Mouse (Mus musculus): ENCODE results near the gene Arpc3. TPM values are rescaled to one million over a fixed set of nuclear protein-coding genes. Genes with fewer than 3 reads are reported as not detected.

Gene Arpc3
- polyA plus RNA-seq, 1 experiment from 2014 or later = 83.3 TPM

DNA sequence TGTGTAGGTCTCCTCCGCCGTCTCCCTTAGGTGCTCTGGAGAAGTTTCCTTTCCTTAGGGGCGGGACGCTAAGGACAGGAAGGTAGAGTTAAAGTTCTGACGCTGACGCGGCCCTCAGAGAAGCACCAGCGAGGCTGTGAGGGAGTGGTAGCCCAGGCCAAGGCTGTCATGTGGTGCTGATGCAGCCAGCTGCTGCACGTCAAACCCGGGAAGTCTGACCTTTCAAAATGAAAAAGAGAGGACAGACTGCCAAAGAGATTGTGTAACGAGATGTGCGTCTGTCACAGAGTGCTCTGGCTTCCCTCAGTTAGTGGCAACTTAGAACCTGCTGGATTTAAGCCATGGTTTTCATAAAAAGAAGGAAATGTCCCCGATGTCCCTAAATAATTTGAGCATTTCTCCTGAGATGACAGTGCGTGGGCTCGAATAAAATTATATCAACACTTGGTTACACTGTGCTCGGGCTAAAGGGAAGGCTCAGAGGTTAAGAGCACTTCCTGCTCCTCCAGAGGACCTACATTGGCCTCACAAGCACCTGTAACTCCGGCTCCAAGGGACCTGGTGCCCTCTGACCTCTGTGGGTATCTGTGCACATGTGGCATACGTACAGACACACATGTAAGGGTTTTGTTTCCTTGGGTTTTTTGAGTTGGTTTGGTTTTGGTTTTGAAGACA is 9.1 kb downstream of the Arpc3 start:
- no peak overlapping the region for H3K4me2 ChIP-seq
- peaks cover 83% of the 10 kb centered on the region for H3K36me3 ChIP-seq
- H3K9ac ChIP-seq (replicated peaks) = no peak overlapping the region
- no peak for ATAC-seq (ENCODE audit: insufficient number of reproducible peaks, insufficient read depth, low FRiP score, low TSS enrichment, low read depth)
- no peak overlapping the region for H3K4me3 ChIP-seq (replicated peaks)
- 87% methylated on average over 18 of the region's 18 CpGs for WGBS
- no peaks in the 10 kb centered on the region for H3K27me3 ChIP-seq
- H3K9me3 ChIP-seq = no peaks in the 10 kb centered on the region
- H3K4me1 ChIP-seq (replicated peaks) = no peaks in the 10 kb centered on the region
- H3K27ac ChIP-seq = no peak overlapping the region

DNA sequence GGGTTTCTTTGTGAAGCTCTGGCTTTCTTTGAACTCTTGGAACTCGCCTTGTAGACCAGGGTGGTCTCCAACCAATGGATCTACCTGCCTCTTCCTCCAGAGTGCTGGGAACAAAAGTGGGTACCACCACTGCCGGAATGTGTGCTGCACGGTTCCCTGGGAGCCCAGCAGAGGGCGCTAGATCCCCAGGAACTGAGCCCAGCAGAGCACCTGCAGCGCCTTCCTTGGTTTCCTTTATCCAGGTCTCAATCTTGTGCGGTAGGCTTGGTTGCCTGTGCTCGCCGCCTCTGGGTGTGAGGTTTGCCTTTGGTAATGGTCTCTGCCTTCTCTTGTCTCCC is 9.6 kb downstream of the Arpc3 start:
- Histone ChIP-seq H3K4me3 (replicated peaks) (no peak overlapping the region), H3K9me3 (no peaks in the 10 kb centered on the region), H3K4me1 (replicated peaks) (no peaks in the 10 kb centered on the region), H3K27ac (no peak overlapping the region), H3K36me3 (peaks cover 89% of the 10 kb centered on the region), H3K4me2 (no peak overlapping the region), H3K9ac (replicated peaks) (no peak overlapping the region), H3K27me3 (no peaks in the 10 kb centered on the region)
- 21% methylated on average over 8 of the region's 8 CpGs for WGBS
- ATAC-seq (ENCODE audit: insufficient number of reproducible peaks, insufficient read depth, low FRiP score, low TSS enrichment, low read depth) = no peak

DNA sequence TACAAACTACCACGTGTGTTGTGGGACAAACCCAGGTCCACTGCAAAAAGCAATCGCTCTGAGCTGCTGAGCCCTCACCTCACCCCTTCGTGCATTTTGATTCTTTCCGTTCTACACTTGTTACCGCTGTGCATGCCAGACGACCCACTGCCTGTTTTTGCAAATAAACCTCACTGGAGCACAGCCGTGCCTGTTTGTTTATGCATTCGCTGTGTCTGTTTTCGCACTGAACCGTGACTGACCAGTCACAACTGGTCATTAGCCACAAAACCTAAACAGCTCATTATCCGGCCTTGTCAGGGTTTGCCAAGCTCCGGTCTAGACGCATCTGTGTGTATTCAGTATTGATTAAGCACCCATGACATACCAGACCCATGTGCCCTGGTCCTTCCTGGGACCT is 10.5 kb downstream of the Arpc3 start:
- Histone ChIP-seq H3K27me3 (no peaks in the 10 kb centered on the region), H3K9ac (replicated peaks) (no peak overlapping the region), H3K4me2 (no peak overlapping the region), H3K4me1 (replicated peaks) (no peaks in the 10 kb centered on the region), H3K36me3 (peaks cover 91% of the 10 kb centered on the region), H3K27ac (no peak overlapping the region), H3K9me3 (no peaks in the 10 kb centered on the region), H3K4me3 (replicated peaks) (no peak overlapping the region)
- 70% methylated on average over 13 of the region's 13 CpGs for WGBS
- ATAC-seq (ENCODE audit: insufficient number of reproducible peaks, insufficient read depth, low FRiP score, low TSS enrichment, low read depth) = no peak

DNA sequence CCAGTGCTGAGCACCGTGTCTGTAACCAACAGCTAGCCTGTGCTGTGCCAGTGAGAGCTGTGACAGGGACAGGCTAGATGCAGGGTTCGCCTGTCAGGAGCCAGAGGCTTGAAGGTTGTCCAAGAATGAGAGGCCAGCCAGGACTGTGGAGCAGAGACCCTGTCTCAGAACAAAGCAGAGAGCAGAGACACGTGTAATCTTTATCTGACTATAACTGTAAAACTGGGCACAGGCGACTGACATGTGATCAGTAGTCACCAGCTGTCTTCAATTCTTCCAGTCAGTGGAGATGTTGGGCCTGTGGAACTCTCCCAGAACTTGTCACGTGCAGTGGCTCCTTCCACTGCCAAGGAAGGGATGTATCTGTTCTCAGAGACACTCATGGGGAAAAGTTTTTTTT is 11.1 kb downstream of the Arpc3 start:
- no peak overlapping the region for H3K4me2 ChIP-seq
- H3K9me3 ChIP-seq = no peaks in the 10 kb centered on the region
- no peak overlapping the region for H3K4me3 ChIP-seq (replicated peaks)
- H3K4me1 ChIP-seq (replicated peaks) = no peaks in the 10 kb centered on the region
- no peaks in the 10 kb centered on the region for H3K27me3 ChIP-seq
- peaks cover 91% of the 10 kb centered on the region for H3K36me3 ChIP-seq
- H3K27ac ChIP-seq = no peak overlapping the region
- H3K9ac ChIP-seq (replicated peaks) = no peak overlapping the region
- WGBS = 86% methylated on average over 5 of the region's 5 CpGs
- ATAC-seq (ENCODE audit: insufficient number of reproducible peaks, insufficient read depth, low FRiP score, low TSS enrichment, low read depth) = no peak

DNA sequence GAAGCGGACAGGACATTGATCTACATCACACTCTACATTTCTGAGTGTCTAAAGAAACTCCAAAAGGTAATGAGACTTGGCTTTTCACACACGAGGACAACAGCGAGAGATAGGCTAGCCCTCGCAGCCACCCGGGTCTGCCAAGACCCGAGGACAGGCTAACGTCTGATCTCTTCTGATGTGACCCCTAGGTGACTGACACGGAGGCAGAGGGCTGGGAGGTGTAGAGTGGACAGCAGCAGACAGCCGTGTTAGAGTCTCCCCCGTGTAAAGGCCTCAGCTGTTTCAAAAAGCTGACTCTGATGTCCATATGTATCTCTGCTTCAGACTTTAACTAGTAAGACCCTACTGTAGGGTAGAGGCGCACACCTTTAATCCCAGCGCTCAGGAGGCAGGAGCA is 11.7 kb downstream of the Arpc3 start:
- Histone ChIP-seq H3K9me3 (no peaks in the 10 kb centered on the region), H3K4me1 (replicated peaks) (no peaks in the 10 kb centered on the region), H3K27ac (no peak overlapping the region), H3K9ac (replicated peaks) (no peak overlapping the region), H3K4me2 (no peak overlapping the region), H3K4me3 (replicated peaks) (no peak overlapping the region), H3K27me3 (no peaks in the 10 kb centered on the region), H3K36me3 (peaks cover 87% of the 10 kb centered on the region)
- ATAC-seq (ENCODE audit: insufficient number of reproducible peaks, insufficient read depth, low FRiP score, low TSS enrichment, low read depth) = no peak
- 94% methylated on average over 12 of the region's 12 CpGs for WGBS

DNA sequence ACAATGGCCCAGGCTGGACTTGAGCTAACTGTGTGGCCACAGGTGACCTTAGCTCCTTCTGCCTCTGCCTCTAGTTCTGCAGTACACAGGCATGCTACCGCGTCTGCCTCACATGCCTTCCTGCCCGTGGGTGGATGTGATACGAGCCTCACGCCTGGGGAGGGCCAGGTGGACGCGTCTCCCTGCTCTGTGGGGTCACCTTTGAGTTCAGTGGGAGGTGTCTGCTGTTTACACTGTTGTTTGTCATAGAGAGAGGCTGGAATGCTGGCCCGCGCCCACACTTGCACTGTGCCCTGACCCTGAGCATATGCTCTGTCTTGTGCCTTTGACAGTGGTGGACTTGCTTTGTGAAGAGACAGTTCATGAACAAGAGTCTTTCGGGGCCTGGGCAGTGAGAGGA is 13.9 kb downstream of the Arpc3 start:
- 94% methylated on average over 10 of the region's 10 CpGs for WGBS
- Histone ChIP-seq H3K4me1 (replicated peaks) (no peaks in the 10 kb centered on the region), H3K27me3 (no peaks in the 10 kb centered on the region), H3K9me3 (no peaks in the 10 kb centered on the region), H3K4me3 (replicated peaks) (no peak overlapping the region), H3K36me3 (peaks cover 77% of the 10 kb centered on the region), H3K4me2 (no peak overlapping the region), H3K27ac (no peak overlapping the region), H3K9ac (replicated peaks) (no peak overlapping the region)
- ATAC-seq (ENCODE audit: insufficient number of reproducible peaks, insufficient read depth, low FRiP score, low TSS enrichment, low read depth) = no peak

DNA sequence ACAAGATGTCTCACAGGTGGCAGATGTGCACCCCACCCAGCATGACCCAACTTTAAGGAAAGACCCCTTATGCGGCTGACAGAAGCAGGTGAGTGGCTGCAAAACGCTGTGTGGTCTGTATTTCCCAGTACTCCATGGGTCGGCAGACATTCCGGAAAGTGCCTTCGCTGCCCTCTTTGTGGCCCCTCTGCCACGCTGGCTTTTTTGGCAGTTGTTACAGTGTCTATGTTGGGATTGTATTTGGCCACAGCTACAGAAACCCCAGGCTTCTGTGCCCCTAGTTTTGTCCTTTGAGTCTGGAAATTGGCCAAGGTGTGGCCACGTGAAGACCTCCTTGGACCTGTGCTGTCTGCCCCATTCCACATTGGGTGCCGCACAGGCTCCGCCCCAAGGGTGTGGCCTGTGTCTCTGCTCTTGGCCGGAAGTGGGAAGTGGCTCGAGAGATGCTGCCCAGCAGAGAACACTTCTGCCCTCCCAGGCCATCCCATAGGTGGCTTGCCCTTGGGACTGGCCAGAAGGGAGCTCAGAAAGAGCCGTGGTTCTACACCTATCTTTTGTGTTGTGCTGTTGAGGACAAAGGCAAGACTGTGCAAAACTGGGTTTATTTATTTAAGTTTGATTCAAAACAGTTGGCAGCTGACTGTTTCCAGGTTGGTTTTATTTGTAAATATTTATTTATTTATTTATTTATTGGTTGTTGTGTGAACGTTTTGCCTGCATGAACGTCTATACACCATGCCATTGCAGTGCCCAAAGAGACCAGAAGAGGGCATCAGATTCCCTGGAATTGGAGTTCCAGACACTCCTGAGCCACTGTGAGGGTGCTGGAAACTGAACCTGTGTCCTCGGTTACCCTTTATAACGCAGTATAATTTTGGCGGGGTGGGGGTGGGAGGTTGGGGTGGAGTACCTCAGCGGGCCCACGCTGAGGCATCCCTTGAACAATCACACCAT is 18.3 kb downstream of the Arpc3 start:
- Histone ChIP-seq H3K27me3 (no peaks in the 10 kb centered on the region), H3K4me3 (replicated peaks) (no peak overlapping the region), H3K36me3 (peaks cover 38% of the 10 kb centered on the region), H3K4me2 (no peak overlapping the region), H3K9ac (replicated peaks) (no peak overlapping the region), H3K27ac (no peak overlapping the region), H3K9me3 (no peaks in the 10 kb centered on the region), H3K4me1 (replicated peaks) (no peaks in the 10 kb centered on the region)
- no peak for ATAC-seq (ENCODE audit: insufficient number of reproducible peaks, insufficient read depth, low FRiP score, low TSS enrichment, low read depth)
- 84% methylated on average over 19 of the region's 19 CpGs for WGBS

DNA sequence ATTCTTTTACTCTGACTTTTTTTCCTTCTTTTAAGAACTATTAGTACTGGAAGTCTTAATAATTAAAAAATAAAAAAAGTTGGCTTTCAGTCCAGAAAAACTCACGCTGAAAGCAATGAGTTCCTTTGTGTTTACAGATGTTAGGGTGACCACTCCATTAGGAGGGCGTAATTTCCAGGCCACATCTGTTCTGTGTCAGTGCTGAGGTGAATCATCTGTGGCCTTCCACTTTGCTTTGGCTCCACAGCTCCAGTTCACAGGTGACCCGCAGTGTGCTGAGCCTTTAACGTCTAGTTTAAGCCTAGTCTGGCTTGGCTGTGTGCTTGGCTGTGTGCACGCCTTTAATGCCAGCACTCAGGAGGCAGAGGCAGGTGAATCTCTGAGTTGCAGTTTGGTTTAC is 20.2 kb downstream of the Arpc3 start:
- Histone ChIP-seq H3K27ac (no peak overlapping the region), H3K9ac (replicated peaks) (no peak overlapping the region), H3K4me3 (replicated peaks) (no peak overlapping the region), H3K27me3 (no peaks in the 10 kb centered on the region), H3K4me1 (replicated peaks) (no peaks in the 10 kb centered on the region), H3K36me3 (peaks cover 19% of the 10 kb centered on the region), H3K9me3 (no peaks in the 10 kb centered on the region), H3K4me2 (no peak overlapping the region)
- 71% methylated on average over 5 of the region's 5 CpGs for WGBS
- ATAC-seq (ENCODE audit: insufficient number of reproducible peaks, insufficient read depth, low FRiP score, low TSS enrichment, low read depth) = no peak

DNA sequence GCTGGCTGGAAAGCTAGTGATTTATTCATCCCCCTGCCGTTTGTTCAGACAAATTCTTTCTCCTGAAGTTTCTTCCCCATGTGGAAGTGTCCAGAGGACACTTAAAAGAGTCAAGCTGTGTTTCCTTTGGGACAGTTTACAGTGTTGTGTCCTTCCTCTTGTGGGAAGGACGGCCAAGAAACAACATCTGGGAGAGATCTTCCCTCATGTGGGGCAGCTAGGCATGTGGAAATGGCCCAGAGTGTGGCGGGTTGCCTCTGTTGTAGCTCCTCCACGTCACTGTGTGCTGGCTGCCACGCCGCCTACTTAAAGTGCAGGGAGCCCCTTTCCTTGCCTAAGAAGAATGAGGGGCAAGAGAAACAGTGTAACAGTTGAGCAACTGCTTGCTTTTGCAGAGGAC is 21.1 kb downstream of the Arpc3 start:
- Histone ChIP-seq H3K4me1 (replicated peaks) (no peaks in the 10 kb centered on the region), H3K27ac (no peak overlapping the region), H3K9me3 (no peaks in the 10 kb centered on the region), H3K9ac (replicated peaks) (no peak overlapping the region), H3K4me2 (no peak overlapping the region), H3K4me3 (replicated peaks) (no peak overlapping the region), H3K27me3 (no peaks in the 10 kb centered on the region), H3K36me3 (peaks cover 10% of the 10 kb centered on the region)
- 54% methylated on average over 6 of the region's 6 CpGs for WGBS
- no peak for ATAC-seq (ENCODE audit: insufficient number of reproducible peaks, insufficient read depth, low FRiP score, low TSS enrichment, low read depth)

DNA sequence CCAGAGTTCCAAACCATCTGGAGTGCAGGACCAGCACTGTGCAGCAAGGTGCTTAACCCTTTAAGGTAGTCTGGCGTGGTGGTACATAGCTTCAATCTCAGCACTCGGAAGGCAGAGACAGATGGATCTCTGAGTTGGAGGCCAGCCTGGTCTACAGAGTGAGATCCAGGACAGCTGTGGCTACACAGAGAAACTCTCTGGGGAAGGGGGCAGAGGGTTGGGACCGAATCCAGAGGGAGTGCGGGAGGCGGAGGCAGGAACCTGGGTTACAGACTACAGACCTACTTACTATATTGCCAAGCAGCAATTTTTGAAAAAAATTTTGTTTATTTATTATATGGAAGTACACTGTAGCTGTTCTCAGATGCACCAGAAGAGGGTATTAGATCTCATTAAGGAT is 22.7 kb downstream of the Arpc3 start:
- Histone ChIP-seq H3K36me3 (peaks cover 9% of the 10 kb centered on the region), H3K4me2 (no peak overlapping the region), H3K4me3 (replicated peaks) (no peak overlapping the region), H3K9ac (replicated peaks) (no peak overlapping the region), H3K9me3 (no peaks in the 10 kb centered on the region), H3K4me1 (replicated peaks) (no peaks in the 10 kb centered on the region), H3K27ac (no peak overlapping the region), H3K27me3 (no peaks in the 10 kb centered on the region)
- ATAC-seq (ENCODE audit: insufficient number of reproducible peaks, insufficient read depth, low FRiP score, low TSS enrichment, low read depth) = no peak
- 89% methylated on average over 5 of the region's 5 CpGs for WGBS

DNA sequence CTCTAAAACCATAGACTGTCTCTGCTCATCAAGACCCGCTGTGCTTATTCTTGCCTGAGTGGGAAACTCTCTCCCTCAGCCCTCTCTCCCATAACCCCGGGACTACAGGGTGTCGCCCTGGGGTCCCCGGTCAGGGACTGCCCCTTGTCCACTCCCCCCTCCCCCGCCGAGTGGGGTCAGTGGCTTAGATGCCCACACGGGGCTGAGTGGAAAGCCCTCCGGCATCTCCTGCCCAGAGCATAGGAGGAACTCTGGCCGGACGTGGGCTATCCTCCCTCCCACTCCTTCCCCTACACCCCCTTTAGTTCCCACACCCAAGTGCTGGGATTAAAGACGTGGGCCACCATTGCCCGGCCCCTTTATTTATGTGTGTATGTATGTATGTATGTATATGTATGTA is 23.8 kb downstream of the Arpc3 start:
- Histone ChIP-seq H3K4me1 (replicated peaks) (no peaks in the 10 kb centered on the region), H3K27me3 (no peaks in the 10 kb centered on the region), H3K4me3 (replicated peaks) (no peak overlapping the region), H3K9ac (replicated peaks) (no peak overlapping the region), H3K9me3 (no peaks in the 10 kb centered on the region), H3K27ac (no peak overlapping the region), H3K4me2 (no peak overlapping the region), H3K36me3 (peaks cover 2% of the 10 kb centered on the region)
- ATAC-seq (ENCODE audit: insufficient number of reproducible peaks, insufficient read depth, low FRiP score, low TSS enrichment, low read depth) = no peak
- 83% methylated on average over 12 of the region's 12 CpGs for WGBS

Data from limb, embryonic 12.5 days (tissue).